Mouse (Mus musculus) stomach, postnatal 0 days (tissue): ENCODE measurements around the gene Krtap9-3. TPM values are rescaled to one million over a fixed set of nuclear protein-coding genes. Genes with fewer than 3 reads are reported as not detected.

Experiments used
- ATAC-seq: fragments of 200-750 bp; cut with Nextera tagmentation; 2 replicates; pipeline ENCODE4 v1.8.0; 2017; ENCODE audit not compliant: low FRiP score, low TSS enrichment
- DNase-seq: peaks from one replicate; pipeline ENCODE4 v3.0.0-alpha.2; 2016; ENCODE audit warnings: low spot score
- H3K27ac ChIP-seq: fragments of 300-500 bp; sonication (generic); replicated peaks from 2 replicates; pipeline ENCODE4 v1.5.1; 2014; ENCODE audit warnings: mild to moderate bottlenecking, control low read depth
- H3K27me3 ChIP-seq: fragments of 300-500 bp; sonication (generic); 2 replicates; pipeline ENCODE4 v1.6.1; 2014; ENCODE audit warnings: low read length; ENCODE audit not compliant: control insufficient read depth, insufficient read depth
- H3K36me3 ChIP-seq: fragments of 300-500 bp; sonication (generic); 2 replicates; pipeline ENCODE4 v1.6.1; 2014; ENCODE audit warnings: low read length, mixed read lengths; ENCODE audit not compliant: control insufficient read depth, insufficient read depth
- H3K4me1 ChIP-seq: fragments of 300-500 bp; sonication (generic); replicated peaks from 2 replicates; pipeline ENCODE4 v1.6.1; 2014; ENCODE audit warnings: antibody characterized with exemption; ENCODE audit not compliant: control insufficient read depth, insufficient read depth
- H3K4me2 ChIP-seq: fragments of 300-500 bp; sonication (generic); replicated peaks from 2 replicates; pipeline ENCODE4 v1.6.1; 2014; ENCODE audit warnings: low read depth, mild to moderate bottlenecking, control low read depth, moderate library complexity
- H3K4me3 ChIP-seq: fragments of 300-500 bp; sonication (generic); 2 replicates; pipeline ENCODE4 v1.5.1; 2014; ENCODE audit warnings: low read depth, low read length, control low read depth
- H3K9ac ChIP-seq: fragments of 300-500 bp; sonication (generic); 2 replicates; pipeline ENCODE4 v1.6.1; 2014; ENCODE audit warnings: mild to moderate bottlenecking, low read length, control low read depth, mixed read lengths
- H3K9me3 ChIP-seq: fragments of 300-500 bp; sonication (generic); 2 replicates; pipeline ENCODE4 v1.6.1; 2016; ENCODE audit warnings: low read length; ENCODE audit not compliant: control insufficient read depth
- CTCF ChIP-seq: IDR thresholded peaks from 2 replicates; pipeline ENCODE4 v1.5.1; 2016; ENCODE audit warnings: antibody characterized with exemption, low read depth, mild to moderate bottlenecking, moderate library complexity
- EP300 ChIP-seq: optimal IDR thresholded peaks from 2 replicates; pipeline ENCODE3; 2016; ENCODE audit warnings: antibody characterized with exemption
- WGBS: fragments of 180-500 bp; shearing (Covaris S2); extraction: QIAGEN DNeasy Blood & Tissue Kit; methylation state at CpG from one replicate; pipeline ENCODE4 v1.1.7; 2014; 5-methylcytosine and 5-hydroxymethylcytosine counted together
- polyA plus RNA-seq: library from polyadenylated mRNA; unstranded; fragments of >200 nt; fragmentation: Nextera tagmentation; extraction: Ambion mirVana; gene quantifications from 2 replicates; pipeline ENCODE4 v1.2.1, GENCODE M21; 2015

Krtap9-3 gene
- polyA plus RNA-seq, 1 experiment from 2014 or later: not detected

DNA sequence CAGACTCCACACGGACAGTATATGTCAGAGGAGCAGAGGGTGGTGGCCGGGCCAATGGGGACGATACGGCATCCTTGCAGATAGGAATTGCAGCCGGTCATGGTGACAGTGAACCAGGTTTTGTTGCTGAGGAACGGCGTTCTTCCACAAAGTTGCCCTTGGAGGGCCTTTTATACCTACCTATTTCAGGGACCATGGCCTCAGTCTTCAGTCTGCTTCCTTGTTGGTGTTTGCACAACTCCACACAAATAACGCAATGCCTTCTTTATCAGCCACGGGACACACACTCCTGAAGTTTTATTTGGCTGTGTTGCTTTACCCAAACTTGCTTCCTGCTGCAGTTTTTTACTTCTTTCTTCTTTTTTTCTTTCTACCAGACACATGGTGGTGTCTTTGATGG is 38.5 kb downstream of the Krtap9-3 start, which contains the start of gene Gm11939:
TSS of gene Gm11939 (minus strand) at position 101 of the 400 bp plus-strand sequence.
- H3K4me1 ChIP-seq: no peaks in the 10 kb centered on the region

DNA sequence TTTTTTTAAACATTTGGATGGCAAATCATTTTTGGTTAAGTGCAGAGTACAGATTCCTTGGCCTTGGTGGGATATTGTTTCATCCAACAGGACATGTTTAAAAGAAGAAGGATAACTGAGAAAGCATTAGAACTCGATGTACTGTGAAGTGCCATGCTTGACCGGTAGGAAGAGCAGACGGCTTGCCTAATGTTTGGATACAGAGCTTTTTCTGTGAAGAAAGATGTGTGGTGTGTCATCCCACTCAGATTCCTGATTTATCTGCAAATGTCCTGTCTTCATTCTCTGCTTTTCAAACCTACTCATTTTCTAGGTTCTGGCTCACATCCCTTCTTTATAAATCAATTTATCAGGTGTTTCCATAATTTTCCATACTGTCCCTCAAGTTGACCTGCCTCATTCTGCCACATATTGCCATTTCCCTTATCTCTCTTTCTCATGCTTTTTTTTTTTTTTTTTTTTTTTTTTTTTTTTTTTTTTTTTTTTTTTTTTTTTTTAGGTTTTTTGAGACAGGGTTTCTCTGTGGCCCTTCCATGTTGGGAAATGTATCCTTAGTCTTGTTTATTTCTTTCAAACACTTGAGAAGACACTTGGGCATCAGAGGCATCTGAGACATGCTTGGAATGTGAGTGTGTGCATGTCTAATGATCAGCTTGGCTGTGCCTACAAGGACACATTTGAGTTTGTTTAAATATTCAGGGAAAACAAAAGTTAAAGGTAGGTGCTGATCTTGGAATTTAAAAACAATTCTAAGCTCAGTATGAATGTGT is 39.7 kb downstream of the Krtap9-3 start:
- ATAC-seq: no peak
- no peaks in the 10 kb centered on the region for H3K9me3 ChIP-seq
- no peak overlapping the region for H3K9ac ChIP-seq
- no peaks in the 10 kb centered on the region for H3K27me3 ChIP-seq
- no peaks in the 10 kb centered on the region for H3K4me1 ChIP-seq
- no peak for TF ChIP-seq CTCF
- TF ChIP-seq EP300: no peak
- DNase-seq: no peak
- H3K27ac ChIP-seq: no peak overlapping the region
- 59% methylated on average over 3 of the region's 3 CpGs for WGBS
- no peak overlapping the region for H3K4me3 ChIP-seq
- H3K4me2 ChIP-seq: no peak overlapping the region
- no peaks in the 10 kb centered on the region for H3K36me3 ChIP-seq

More for the DNA sequence above, 38.5 kb downstream of the Krtap9-3 start, which contains the start of gene Gm11939:
- no peaks in the 10 kb centered on the region for H3K27me3 ChIP-seq
- H3K9ac ChIP-seq: no peak within 1 kb of the TSS
- no peak for ATAC-seq
- no peak within 1 kb of the TSS for H3K27ac ChIP-seq
- H3K9me3 ChIP-seq: no peaks in the 10 kb centered on the region
- DNase-seq: no peak
- TF ChIP-seq CTCF: no peak
- no peak within 1 kb of the TSS for H3K4me3 ChIP-seq
- no peaks in the 10 kb centered on the region for H3K36me3 ChIP-seq
- H3K4me2 ChIP-seq: no peak within 1 kb of the TSS
- 82% methylated on average over 9 of the region's 9 CpGs for WGBS

DNA sequence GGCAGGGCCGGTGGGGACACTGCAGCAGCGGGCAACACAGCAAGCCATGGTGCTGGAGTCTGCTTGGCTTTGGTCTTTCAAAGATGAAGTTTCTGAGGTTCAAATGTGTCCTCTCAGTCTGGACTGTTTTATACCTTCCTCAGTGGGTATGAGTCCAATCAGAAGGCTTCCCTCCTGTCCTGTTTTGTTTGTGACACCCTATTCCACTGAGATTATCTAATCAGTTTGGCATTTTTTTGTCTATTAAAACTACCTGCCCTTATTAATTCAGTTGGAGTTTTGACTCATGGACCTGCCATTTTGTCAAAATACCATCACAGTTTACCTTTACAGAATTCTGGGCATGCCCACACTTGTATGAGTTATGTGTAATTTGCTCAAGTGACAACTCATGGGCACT is 41.2 kb downstream of the Krtap9-3 start, which contains the start of gene Krtap3-2:
TSS of gene Krtap3-2 (minus strand) at position 101 of the 400 bp plus-strand sequence.
- DNase-seq (no peak), ATAC-seq (no peak)
- Histone ChIP-seq H3K9ac (no peak within 1 kb of the TSS), H3K36me3 (no peaks in the 10 kb centered on the region), H3K4me2 (no peak within 1 kb of the TSS), H3K9me3 (no peaks in the 10 kb centered on the region), H3K4me1 (no peaks in the 10 kb centered on the region), H3K27me3 (no peaks in the 10 kb centered on the region), H3K4me3 (no peak within 1 kb of the TSS), H3K27ac (no peak within 1 kb of the TSS)
- WGBS: 79% methylated on average over 2 of the region's 2 CpGs
- TF ChIP-seq CTCF: no peak
- TF ChIP-seq EP300: no peak

DNA sequence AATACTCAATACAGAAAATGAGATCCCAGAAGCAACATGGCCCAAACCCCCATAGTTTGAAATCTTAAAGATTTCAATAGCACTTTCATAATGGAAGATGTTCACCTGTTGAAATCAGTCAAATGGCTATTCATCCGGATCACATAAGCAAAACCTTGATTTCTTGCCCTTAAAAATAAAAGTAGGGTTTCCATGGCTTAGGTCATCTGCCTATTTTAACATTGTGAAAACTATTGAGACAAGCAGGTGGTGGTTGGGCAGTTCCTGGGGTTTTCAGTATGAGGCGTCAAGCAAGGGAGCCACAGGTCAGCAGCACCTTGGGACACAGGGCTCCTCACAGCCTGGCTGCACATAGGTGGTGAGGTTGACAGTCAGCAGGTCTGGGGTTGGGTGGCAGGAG is 41.7 kb downstream of the Krtap9-3 start:
- no peak overlapping the region for H3K9ac ChIP-seq
- no peaks in the 10 kb centered on the region for H3K9me3 ChIP-seq
- no peaks in the 10 kb centered on the region for H3K27me3 ChIP-seq
- WGBS: 90% methylated on average over 2 of the region's 2 CpGs
- no peaks in the 10 kb centered on the region for H3K4me1 ChIP-seq
- no peak overlapping the region for H3K4me2 ChIP-seq
- no peak for ATAC-seq
- H3K36me3 ChIP-seq: no peaks in the 10 kb centered on the region
- no peak for TF ChIP-seq EP300
- TF ChIP-seq CTCF: no peak
- DNase-seq: no peak
- no peak overlapping the region for H3K4me3 ChIP-seq
- no peak overlapping the region for H3K27ac ChIP-seq

DNA sequence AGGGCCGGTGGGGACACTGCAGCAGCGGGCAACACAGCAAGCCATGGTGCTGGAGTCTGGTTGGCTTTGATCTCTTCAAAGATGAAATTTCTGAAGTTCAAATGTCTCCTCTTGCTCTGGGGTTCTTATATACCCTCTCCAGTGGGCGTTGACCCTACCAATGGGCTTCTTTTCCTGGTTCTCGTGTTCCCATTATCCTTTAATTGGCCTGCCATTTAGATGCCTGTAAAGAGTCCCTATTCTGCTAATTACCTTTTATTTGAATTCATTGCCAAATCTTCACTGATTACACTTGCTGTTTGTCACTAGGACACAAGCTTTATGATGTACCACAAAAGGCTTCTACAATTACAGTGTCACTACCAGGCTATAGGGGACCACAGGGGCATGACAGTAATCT is 47.1 kb downstream of the Krtap9-3 start, which contains the start of gene Krtap3-3:
TSS of gene Krtap3-3 (minus strand) at position 101 of the 400 bp plus-strand sequence.
- Histone ChIP-seq H3K4me2 (no peak within 1 kb of the TSS), H3K4me1 (no peaks in the 10 kb centered on the region), H3K36me3 (no peaks in the 10 kb centered on the region), H3K4me3 (no peak within 1 kb of the TSS), H3K9ac (no peak within 1 kb of the TSS), H3K27ac (no peak within 1 kb of the TSS), H3K27me3 (no peaks in the 10 kb centered on the region), H3K9me3 (no peaks in the 10 kb centered on the region)
- TF ChIP-seq CTCF (no peak), EP300 (no peak)
- ATAC-seq (no peak), DNase-seq (no peak)
- WGBS: 68% methylated on average over 2 of the region's 4 CpGs

DNA sequence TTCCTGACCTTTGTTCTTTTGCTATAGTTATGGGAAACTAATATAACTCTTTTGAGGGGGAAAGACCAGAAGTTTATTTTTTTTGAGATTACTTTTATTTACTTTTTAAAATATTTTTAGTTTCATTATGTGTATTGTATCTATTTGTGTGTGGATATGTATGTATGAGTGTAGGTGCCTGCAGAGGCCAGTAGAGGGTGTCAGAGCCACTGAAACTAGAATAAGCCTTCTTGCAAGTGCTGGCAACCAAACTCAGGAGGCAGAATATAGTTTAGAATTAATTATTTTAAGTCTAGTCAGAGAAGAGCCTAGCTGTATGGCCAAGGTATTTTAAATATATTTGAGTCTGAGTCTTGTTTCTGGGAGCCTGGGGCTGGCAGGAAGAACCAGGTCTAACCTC is 50.0 kb downstream of the Krtap9-3 start:
- no peaks in the 10 kb centered on the region for H3K27me3 ChIP-seq
- DNase-seq (no peak), ATAC-seq (no peak)
- H3K4me2 ChIP-seq: no peak overlapping the region
- H3K4me3 ChIP-seq: no peak overlapping the region
- no peak overlapping the region for H3K27ac ChIP-seq
- no peaks in the 10 kb centered on the region for H3K4me1 ChIP-seq
- H3K9me3 ChIP-seq: no peaks in the 10 kb centered on the region
- TF ChIP-seq CTCF (peak; percentile 31; the same call in 1 of the 2 replicates), EP300 (no peak)
- no peaks in the 10 kb centered on the region for H3K36me3 ChIP-seq
- no peak overlapping the region for H3K9ac ChIP-seq

Other genes starting within 250 kb of the Krtap9-3 start
- gene Krt27, start 247.0 kb downstream of the Krtap9-3 start, polyA plus RNA-seq: not detected in 2 replicates
- 0.10 TPM in 1 of 2 replicates, not detected in the other for gene Krt28, start 223.2 kb downstream of the Krtap9-3 start, polyA plus RNA-seq
- gene Krt10, start 208.7 kb downstream of the Krtap9-3 start, polyA plus RNA-seq: 431 and 466 TPM in 2 replicates
- 0.16 and 0.21 TPM in 2 replicates for gene Krt12, start 175.8 kb downstream of the Krtap9-3 start, polyA plus RNA-seq
- 110 and 119 TPM in 2 replicates for gene Krt20, start 160.0 kb downstream of the Krtap9-3 start, polyA plus RNA-seq
- gene Krt23, start 105.0 kb downstream of the Krtap9-3 start, polyA plus RNA-seq: 204 and 221 TPM in 2 replicates
- 0.07 TPM in 1 of 2 replicates, not detected in the other for gene Krt39, start 76.8 kb downstream of the Krtap9-3 start, polyA plus RNA-seq
- gene Krt40, start 54.9 kb downstream of the Krtap9-3 start, polyA plus RNA-seq: not detected in 2 replicates
- not detected in 2 replicates for gene Krtap3-3, start 47.2 kb downstream of the Krtap9-3 start, polyA plus RNA-seq
- 0.19 and 0.34 TPM in 2 replicates for gene Krtap3-2, start 41.3 kb downstream of the Krtap9-3 start, polyA plus RNA-seq
- gene Gm11939, start 38.6 kb downstream of the Krtap9-3 start, polyA plus RNA-seq: not detected in 2 replicates
- not detected in 2 replicates for gene Krtap3-1, start 31.5 kb downstream of the Krtap9-3 start, polyA plus RNA-seq
- gene Krtap1-5, start 17.1 kb downstream of the Krtap9-3 start, polyA plus RNA-seq: not detected in 2 replicates
- not detected in 2 replicates for gene Krtap1-4, start 14.5 kb downstream of the Krtap9-3 start, polyA plus RNA-seq
- gene Krtap1-3, start 6.8 kb downstream of the Krtap9-3 start, polyA plus RNA-seq: not detected in 2 replicates
- gene Gm11938, start 5.2 kb upstream of the Krtap9-3 start, polyA plus RNA-seq: not detected in 2 replicates
- not detected in 2 replicates for gene Gm11937, start 12.1 kb upstream of the Krtap9-3 start, polyA plus RNA-seq
- not detected in 2 replicates for gene Krtap2-4, start 16.7 kb upstream of the Krtap9-3 start, polyA plus RNA-seq
- gene Gm11562, start 22.3 kb upstream of the Krtap9-3 start, polyA plus RNA-seq: not detected in 2 replicates
- not detected in 2 replicates for gene Krtap4-1, start 30.1 kb upstream of the Krtap9-3 start, polyA plus RNA-seq
- not detected in 2 replicates for gene Krtap4-2, start 37.0 kb upstream of the Krtap9-3 start, polyA plus RNA-seq
- gene Krtap4-7, start 46.0 kb upstream of the Krtap9-3 start, polyA plus RNA-seq: not detected in 2 replicates
- not detected in 2 replicates for gene Gm11555, start 52.1 kb upstream of the Krtap9-3 start, polyA plus RNA-seq
- gene Gm11563, start 60.9 kb upstream of the Krtap9-3 start, polyA plus RNA-seq: not detected in 2 replicates
- not detected in 2 replicates for gene Krtap4-6, start 67.9 kb upstream of the Krtap9-3 start, polyA plus RNA-seq
- not detected in 2 replicates for gene Gm14190, start 92.6 kb upstream of the Krtap9-3 start, polyA plus RNA-seq
- gene Gm14180, start 136.2 kb upstream of the Krtap9-3 start, polyA plus RNA-seq: not detected in 2 replicates
- gene Gm11595, start 174.8 kb upstream of the Krtap9-3 start, polyA plus RNA-seq: not detected in 2 replicates
- not detected in 2 replicates for gene Krtap4-8, start 182.6 kb upstream of the Krtap9-3 start, polyA plus RNA-seq
- gene Krtap4-9, start 187.1 kb upstream of the Krtap9-3 start, polyA plus RNA-seq: not detected in 2 replicates
- not detected in 2 replicates for gene Gm11596, start 195.4 kb upstream of the Krtap9-3 start, polyA plus RNA-seq
- gene Gm11569, start 200.8 kb upstream of the Krtap9-3 start, polyA plus RNA-seq: not detected in 2 replicates
- not detected in 2 replicates for gene Gm11554, start 206.3 kb upstream of the Krtap9-3 start, polyA plus RNA-seq
- not detected in 2 replicates for gene Krtap4-13, start 211.8 kb upstream of the Krtap9-3 start, polyA plus RNA-seq
- gene Gm11564, start 217.6 kb upstream of the Krtap9-3 start, polyA plus RNA-seq: not detected in 2 replicates
- not detected in 2 replicates for gene 2300003K06Rik, start 240.0 kb upstream of the Krtap9-3 start, polyA plus RNA-seq